Mouse (Mus musculus) neural tube, embryonic 13.5 days (tissue): ENCODE data around the gene Zfp846. TPM values are rescaled to one million over a fixed set of nuclear protein-coding genes. Genes with fewer than 3 reads are reported as not detected.
"Not testable (repeated sequence)": the region's sequence is repeated elsewhere in the genome, so short reads cannot be mapped to it uniquely, and the experiment has no call there.

ENCODE experiments used
- ATAC-seq: fragments of 200-750 bp; cut with Nextera tagmentation; 2 replicates; pipeline ENCODE4 v1.8.0; 2017; ENCODE audit warnings: low read depth, mild to moderate bottlenecking, moderate TSS enrichment, moderate library complexity
- H3K27ac ChIP-seq: fragments of 300-500 bp; sonication (generic); replicated peaks from 2 replicates; pipeline ENCODE4 v1.5.1; 2015; ENCODE audit warnings: moderate library complexity, mild to moderate bottlenecking, inconsistent platforms
- H3K27me3 ChIP-seq: fragments of 300-500 bp; sonication (generic); 2 replicates; pipeline ENCODE4 v1.6.1; 2015; ENCODE audit warnings: mild to moderate bottlenecking, inconsistent platforms
- H3K36me3 ChIP-seq: fragments of 300-500 bp; sonication (generic); 2 replicates; pipeline ENCODE4 v1.6.1; 2015; ENCODE audit warnings: mild to moderate bottlenecking, inconsistent platforms
- H3K4me1 ChIP-seq: fragments of 300-500 bp; sonication (generic); replicated peaks from 2 replicates; pipeline ENCODE4 v1.6.1; 2015; ENCODE audit warnings: inconsistent platforms
- H3K4me2 ChIP-seq: fragments of 300-500 bp; sonication (generic); 2 replicates; pipeline ENCODE4 v1.6.1; 2015; ENCODE audit warnings: inconsistent platforms, mild to moderate bottlenecking, moderate library complexity
- H3K4me3 ChIP-seq: fragments of 300-500 bp; sonication (generic); 2 replicates; pipeline ENCODE4 v1.5.1; 2015; ENCODE audit warnings: mild to moderate bottlenecking, inconsistent platforms
- H3K9ac ChIP-seq: fragments of 300-500 bp; sonication (generic); 2 replicates; pipeline ENCODE4 v1.6.1; 2015; ENCODE audit warnings: moderate library complexity, mild to moderate bottlenecking, inconsistent platforms
- H3K9me3 ChIP-seq: fragments of 300-500 bp; sonication (generic); 2 replicates; pipeline ENCODE4 v1.6.1; 2016; ENCODE audit warnings: inconsistent platforms
- WGBS: fragments of 180-500 bp; shearing (Covaris S2); methylation state at CpG from one replicate; pipeline ENCODE4 v1.1.7; 2015; 5-methylcytosine and 5-hydroxymethylcytosine counted together
- polyA plus RNA-seq: library from polyadenylated mRNA; unstranded; fragments of >200 nt; fragmentation: Nextera tagmentation; extraction: Ambion mirVana; gene quantifications from 2 replicates; pipeline ENCODE4 v1.2.1, GENCODE M21; 2015

Gene Zfp846
- 39.6 and 44.4 TPM in 2 replicates for polyA plus RNA-seq

- Histone ChIP-seq H3K4me1 (peaks cover 18% of the 10 kb centered on the region), H3K27me3 (peaks cover 28% of the 10 kb centered on the region), H3K4me3 (peak within 1 kb of the TSS; percentile 69), H3K27ac (peak within 1 kb of the TSS; percentile 89), H3K36me3 (peaks cover 11% of the 10 kb centered on the region; the same call in 1 of the 2 replicates), H3K9ac (peak within 1 kb of the TSS; percentile 88), H3K4me2 (peak within 1 kb of the TSS; percentile 66), H3K9me3 (no peaks in the 10 kb centered on the region)
- ATAC-seq = peak; percentile 97
- 0% methylated on average over 29 of the region's 30 CpGs for WGBS
Observed at GRCm38 (mm10) chr9:20581175-20581634, at the start of gene Zfp846. Gene Zfp846, plus strand, starts transcription at chr9:20581291.

GRCm38 (mm10) chr9:20534326-20534926 is 46.7 kb upstream of the Zfp846 start:
- WGBS = 87% methylated on average over 8 of the region's 8 CpGs
- Histone ChIP-seq H3K4me2 (no peak overlapping the region), H3K27me3 (peaks cover 23% of the 10 kb centered on the region), H3K4me1 (no peaks in the 10 kb centered on the region), H3K9me3 (no peaks in the 10 kb centered on the region), H3K27ac (no peak overlapping the region), H3K4me3 (no peak overlapping the region), H3K9ac (no peak overlapping the region), H3K36me3 (no peaks in the 10 kb centered on the region)
- no peak for ATAC-seq

- Histone ChIP-seq H3K27me3 (peaks cover 24% of the 10 kb centered on the region), H3K27ac (no peak overlapping the region), H3K4me1 (no peaks in the 10 kb centered on the region), H3K4me2 (no peak overlapping the region), H3K4me3 (no peak overlapping the region), H3K36me3 (no peaks in the 10 kb centered on the region), H3K9me3 (no peaks in the 10 kb centered on the region), H3K9ac (no peak overlapping the region)
- 76% methylated on average over 2 of the region's 2 CpGs for WGBS
- ATAC-seq = no peak
Observed at GRCm38 (mm10) chr9:20536598-20536997, 44.5 kb upstream of the Zfp846 start.

GRCm38 (mm10) chr9:20543496-20543895 is 37.6 kb upstream of the Zfp846 start:
- Histone ChIP-seq H3K9me3 (no peaks in the 10 kb centered on the region), H3K4me1 (peaks cover 9% of the 10 kb centered on the region), H3K27me3 (peaks cover 26% of the 10 kb centered on the region), H3K4me3 (no peak overlapping the region), H3K27ac (no peak overlapping the region), H3K9ac (no peak overlapping the region), H3K4me2 (no peak overlapping the region), H3K36me3 (no peaks in the 10 kb centered on the region)
- 28% methylated on average over 6 of the region's 6 CpGs for WGBS
- no peak for ATAC-seq

DNA sequence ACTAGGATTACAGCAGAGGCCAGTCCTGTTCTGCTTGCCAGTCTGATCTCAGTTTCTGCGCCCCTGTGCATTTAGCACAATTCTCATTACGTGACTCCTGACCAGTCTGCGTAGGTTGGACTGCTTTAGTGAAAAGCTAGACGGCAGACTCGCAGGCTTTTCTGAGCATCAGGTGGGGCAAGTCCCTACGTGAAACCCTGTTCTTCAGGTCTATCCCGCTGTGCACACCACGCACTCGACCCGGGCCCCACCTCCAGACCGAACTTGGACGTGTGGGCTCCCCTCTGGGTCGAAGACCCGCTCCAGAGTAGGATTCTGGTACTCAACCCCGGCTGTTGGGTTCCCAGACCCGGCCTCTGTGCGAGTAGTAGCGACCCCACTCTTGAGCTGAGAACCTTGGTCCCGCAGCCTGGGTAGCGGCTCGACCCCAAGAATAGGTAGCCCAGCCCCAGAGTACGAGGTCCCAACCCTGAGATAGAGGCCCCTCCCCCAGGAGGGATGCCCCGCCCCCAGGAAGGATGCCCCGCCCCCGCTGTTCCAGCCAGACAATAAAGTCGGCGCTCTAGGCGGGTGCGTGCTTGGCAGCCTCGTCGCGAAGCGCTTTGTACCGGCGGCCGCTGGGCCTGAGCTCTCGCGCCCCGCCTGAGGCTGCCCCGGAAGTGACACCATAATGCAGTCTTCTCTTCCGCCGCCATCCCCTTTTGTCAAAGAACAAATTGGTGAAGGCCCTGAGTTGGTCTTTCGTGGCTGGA is 36.8 kb upstream of the Zfp846 start:
- Histone ChIP-seq H3K27ac (peak overlapping the region; percentile 90), H3K27me3 (peaks cover 21% of the 10 kb centered on the region), H3K4me2 (peak overlapping the region; percentile 73), H3K9me3 (no peaks in the 10 kb centered on the region), H3K36me3 (no peaks in the 10 kb centered on the region), H3K4me3 (peak overlapping the region; percentile 43), H3K4me1 (peaks cover 9% of the 10 kb centered on the region), H3K9ac (peak overlapping the region; percentile 71)
- ATAC-seq = peak; percentile 96
- WGBS = 1% methylated on average over 43 of the region's 43 CpGs

DNA sequence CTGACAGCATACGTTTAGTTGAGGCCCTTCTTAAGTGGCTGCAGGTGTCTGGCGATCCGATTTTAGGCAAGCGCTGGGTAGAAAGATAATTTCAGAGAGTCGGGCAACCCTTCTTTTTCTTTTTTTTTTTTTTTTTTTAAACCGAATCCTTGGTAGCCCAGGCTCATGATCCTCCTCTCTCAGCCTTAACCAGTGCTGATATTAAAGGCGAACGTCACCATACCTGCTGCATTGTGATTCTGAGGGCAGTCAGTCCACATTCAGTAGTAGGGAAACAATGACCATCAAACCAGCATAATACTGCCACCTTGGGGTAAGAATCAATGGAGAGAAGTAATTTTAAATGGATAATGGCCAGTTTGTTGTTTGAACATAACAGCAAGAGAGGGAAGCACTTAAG is 35.9 kb upstream of the Zfp846 start:
- 36% methylated on average over 8 of the region's 8 CpGs for WGBS
- H3K36me3 ChIP-seq = no peaks in the 10 kb centered on the region

DNA sequence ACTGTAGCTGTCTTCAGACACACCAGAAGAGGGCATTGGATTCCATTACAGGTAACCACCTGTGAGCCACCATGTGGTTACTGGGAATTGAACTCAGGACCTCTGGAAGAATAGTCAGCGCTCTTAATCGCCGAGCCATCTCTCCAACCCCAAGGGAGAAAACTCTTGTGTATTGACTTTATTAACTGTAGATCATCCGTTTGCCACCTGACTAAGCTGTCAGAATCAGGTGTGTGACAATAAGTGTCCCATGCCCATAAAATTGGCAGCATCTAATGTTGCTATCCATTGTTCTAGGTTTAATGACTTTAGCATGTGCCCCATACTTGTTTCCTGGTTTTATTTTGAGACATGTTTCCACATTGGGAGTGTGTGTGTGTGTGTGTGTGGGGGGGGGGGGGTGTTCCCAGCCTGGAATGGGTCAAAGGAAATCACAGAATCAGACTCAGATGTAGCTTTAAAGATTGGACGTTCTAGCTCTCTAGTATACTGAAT is 29.3 kb upstream of the Zfp846 start:
- H3K9ac ChIP-seq = no peak overlapping the region
- 61% methylated on average over 5 of the region's 5 CpGs for WGBS
- H3K4me3 ChIP-seq = no peak overlapping the region
- no peaks in the 10 kb centered on the region for H3K36me3 ChIP-seq
- H3K9me3 ChIP-seq = no peaks in the 10 kb centered on the region
- no peak for ATAC-seq
- peaks cover 19% of the 10 kb centered on the region; the same call in 1 of the 2 replicates for H3K27me3 ChIP-seq
- H3K4me2 ChIP-seq = no peak overlapping the region
- H3K27ac ChIP-seq = no peak overlapping the region
- no peaks in the 10 kb centered on the region for H3K4me1 ChIP-seq

More for the DNA sequence above, 35.9 kb upstream of the Zfp846 start:
- H3K27ac ChIP-seq = peak overlapping the region; percentile 90
- peaks cover 9% of the 10 kb centered on the region for H3K4me1 ChIP-seq
- H3K4me2 ChIP-seq = peak overlapping the region; percentile 73
- peak overlapping the region; percentile 43 for H3K4me3 ChIP-seq
- no peak for ATAC-seq
- H3K9ac ChIP-seq = peak overlapping the region; percentile 71
- peaks cover 17% of the 10 kb centered on the region for H3K27me3 ChIP-seq
- H3K9me3 ChIP-seq = no peaks in the 10 kb centered on the region

GRCm38 (mm10) chr9:20552698-20553097 is 28.4 kb upstream of the Zfp846 start:
- Histone ChIP-seq H3K27ac (no peak overlapping the region), H3K4me2 (no peak overlapping the region), H3K9ac (no peak overlapping the region), H3K27me3 (peaks cover 12% of the 10 kb centered on the region; the same call in 1 of the 2 replicates), H3K36me3 (no peaks in the 10 kb centered on the region), H3K4me1 (no peaks in the 10 kb centered on the region), H3K9me3 (no peaks in the 10 kb centered on the region), H3K4me3 (no peak overlapping the region)
- WGBS = 71% methylated on average over 1 of the region's 1 CpGs
- ATAC-seq = no peak

- Histone ChIP-seq H3K9me3 (no peaks in the 10 kb centered on the region), H3K4me1 (no peaks in the 10 kb centered on the region), H3K36me3 (no peaks in the 10 kb centered on the region), H3K4me2 (no peak overlapping the region), H3K27ac (no peak overlapping the region), H3K27me3 (peaks cover 5% of the 10 kb centered on the region; the same call in 1 of the 2 replicates), H3K9ac (no peak overlapping the region), H3K4me3 (no peak overlapping the region)
- WGBS = 81% methylated on average over 5 of the region's 5 CpGs
- no peak for ATAC-seq
Observed at GRCm38 (mm10) chr9:20562177-20562576, 18.9 kb upstream of the Zfp846 start.

DNA sequence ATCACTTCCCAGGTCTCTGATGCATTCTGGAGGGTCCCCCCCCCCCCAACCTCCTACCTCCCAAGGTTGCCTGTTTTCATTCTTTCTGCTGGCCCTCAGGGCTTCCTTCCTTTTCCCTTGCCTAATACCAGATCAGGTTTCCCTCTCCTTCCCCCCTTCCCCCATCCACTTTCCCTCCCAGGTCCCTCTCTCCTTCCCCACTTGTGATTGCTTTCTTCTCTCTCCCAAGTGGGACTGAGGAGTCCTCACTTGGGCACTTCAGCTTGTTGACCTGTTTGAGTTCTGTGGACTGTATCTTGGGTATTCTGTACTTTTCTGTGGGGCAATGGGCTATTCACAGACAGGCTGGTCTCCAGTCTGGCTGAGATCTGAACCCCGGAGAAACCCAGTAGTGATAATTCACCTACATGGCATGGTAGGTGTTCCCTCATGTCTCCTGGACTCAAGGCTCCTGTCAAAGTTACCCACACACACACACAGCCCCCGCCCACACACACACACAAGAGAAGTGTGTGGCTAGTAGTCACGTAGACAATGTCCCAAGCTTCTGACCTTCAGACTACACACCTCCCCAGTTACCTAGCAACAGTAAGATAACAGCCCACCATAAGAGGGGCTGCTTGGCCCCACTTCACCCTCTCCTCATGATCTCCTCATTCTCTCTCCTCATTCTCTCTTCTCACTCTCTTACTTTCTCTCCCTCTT is 15.6 kb upstream of the Zfp846 start:
- H3K27ac ChIP-seq, H3K4me2 ChIP-seq, H3K27me3 ChIP-seq, H3K4me3 ChIP-seq, H3K9me3 ChIP-seq, H3K36me3 ChIP-seq, H3K9ac ChIP-seq, ATAC-seq, H3K4me1 ChIP-seq: not testable (repeated sequence)
- 72% methylated on average over 3 of the region's 3 CpGs for WGBS

- Histone ChIP-seq H3K4me1 (no peaks in the 10 kb centered on the region), H3K27ac (no peak overlapping the region), H3K9ac (no peak overlapping the region), H3K36me3 (no peaks in the 10 kb centered on the region), H3K4me2 (no peak overlapping the region), H3K4me3 (no peak overlapping the region), H3K27me3 (peaks cover 27% of the 10 kb centered on the region), H3K9me3 (no peaks in the 10 kb centered on the region)
- ATAC-seq = no peak
Observed at GRCm38 (mm10) chr9:20571060-20571459, 10.0 kb upstream of the Zfp846 start.

DNA sequence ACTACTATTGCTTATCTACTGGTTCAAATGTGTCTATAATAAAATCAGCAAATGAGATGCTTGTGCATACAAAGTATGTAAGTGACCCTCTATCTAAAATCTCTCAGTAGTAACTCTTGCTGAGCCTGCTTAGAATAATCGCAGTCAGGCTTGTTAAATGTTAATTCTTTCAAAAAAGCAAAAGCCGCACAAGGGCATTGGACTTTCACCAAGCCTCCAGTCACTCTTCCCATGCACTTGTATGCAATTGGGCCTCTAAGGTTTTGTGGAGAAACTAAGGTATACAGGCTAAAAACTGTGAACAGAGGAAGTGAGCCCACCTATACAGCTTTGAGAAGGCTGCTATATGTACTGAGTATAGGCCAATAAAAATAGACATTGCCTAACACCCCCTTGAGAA is 4.5 kb upstream of the Zfp846 start:
- Histone ChIP-seq H3K27ac (no peak overlapping the region), H3K4me2 (no peak overlapping the region), H3K36me3 (no peaks in the 10 kb centered on the region), H3K9ac (no peak overlapping the region), H3K4me3 (no peak overlapping the region), H3K9me3 (no peaks in the 10 kb centered on the region), H3K27me3 (peaks cover 54% of the 10 kb centered on the region), H3K4me1 (peaks cover under 1% of the 10 kb centered on the region; the same call in 1 of the 2 replicates)
- 84% methylated on average over 2 of the region's 2 CpGs for WGBS
- ATAC-seq = no peak
